Mouse (Mus musculus) CH12.LX (cell line): ENCODE measurements at regions not wholly inside any gene's neighbourhood (a gene's known extent, or its start where the extent isn't known, plus 50 kb on each side); places are given as distances from the start of the nearest gene placed in this dataset.

ENCODE experiments used
- CTCF ChIP-seq, 2 experiments: IDR thresholded peaks in 1 of 2; conservative IDR thresholded peaks in 1 of 2; 2 replicates each; pipeline ENCODE4 v1.5.1; 2011 to 2012; ENCODE audit warnings: low read depth in 2 of 2, low read length in 2 of 2, improper control_type of control experiment in 1 of 2, inconsistent platforms in 1 of 2, mild to moderate bottlenecking in 1 of 2, moderate library complexity in 1 of 2
- EP300 ChIP-seq: IDR thresholded peaks from 2 replicates; pipeline ENCODE4 v1.6.1; 2011; ENCODE audit warnings: low read length, improper control_type of control experiment
- ETS1 ChIP-seq: conservative IDR thresholded peaks from 2 replicates; pipeline ENCODE4 v1.6.1; 2012; ENCODE audit warnings: low read depth, mild to moderate bottlenecking, inconsistent platforms, low read length, improper control_type of control experiment, moderate library complexity
- IRF4 ChIP-seq: IDR thresholded peaks from 2 replicates; pipeline ENCODE4 v1.6.1; 2014; ENCODE audit warnings: low read depth, mild to moderate bottlenecking, inconsistent platforms, low read length, improper control_type of control experiment
- KAT2A ChIP-seq: IDR thresholded peaks from 2 replicates; pipeline ENCODE4 v1.6.1; 2012; ENCODE audit warnings: low read length, improper control_type of control experiment, inconsistent platforms; ENCODE audit not compliant: insufficient replicate concordance
- NRF1 ChIP-seq: IDR thresholded peaks from 2 replicates; pipeline ENCODE4 v1.6.1; 2014; ENCODE audit warnings: low read depth, mild to moderate bottlenecking, inconsistent platforms, low read length, improper control_type of control experiment, moderate library complexity
- POLR2A ChIP-seq: IDR thresholded peaks from 2 replicates; pipeline ENCODE4 v1.6.1; 2011; ENCODE audit warnings: low read depth, mild to moderate bottlenecking, improper control_type of control experiment, low read length
- RAD21 ChIP-seq: IDR thresholded peaks from 2 replicates; pipeline ENCODE4 v1.6.1; 2011; ENCODE audit warnings: low read depth, mild to moderate bottlenecking, low read length, improper control_type of control experiment, moderate library complexity
- RCOR1 ChIP-seq: conservative IDR thresholded peaks from 2 replicates; pipeline ENCODE4 v1.6.1; 2012; ENCODE audit warnings: low read depth, mild to moderate bottlenecking, inconsistent platforms, low read length, improper control_type of control experiment
- SMC3 ChIP-seq: IDR thresholded peaks from 2 replicates; pipeline ENCODE4 v1.6.1; 2011; ENCODE audit warnings: low read depth, low read length, improper control_type of control experiment
- USF2 ChIP-seq: conservative IDR thresholded peaks from 2 replicates; pipeline ENCODE4 v1.6.1; 2011; ENCODE audit warnings: low read depth, low read length, improper control_type of control experiment
- ZC3H11A ChIP-seq: IDR thresholded peaks from 2 replicates; pipeline ENCODE4 v1.6.1; 2012; ENCODE audit warnings: low read depth, mild to moderate bottlenecking, inconsistent platforms, low read length, improper control_type of control experiment

- no peak for TF ChIP-seq ZC3H11A
- TF ChIP-seq CTCF (conservative IDR thresholded peaks at IDR 0.05 in 1 of 2, IDR thresholded peaks at IDR 0.05 in 1 of 2; ENCODE audit: low read depth in 2 of 2, low read length in 2 of 2) = no peak
- no peak for TF ChIP-seq ETS1
- TF ChIP-seq USF2 = no peak
- TF ChIP-seq KAT2A = no peak
- TF ChIP-seq EP300 = no peak
- no peak for TF ChIP-seq NRF1
- TF ChIP-seq RCOR1 = no peak
- TF ChIP-seq IRF4 = no peak
- TF ChIP-seq SMC3 = no peak
- TF ChIP-seq POLR2A = no peak
- TF ChIP-seq RAD21 = no peak
Measured at GRCm38 (mm10) chr6:109019731-109020130, 191.3 kb downstream of the Edem1 start.
